Mouse (Mus musculus): ENCODE results near the gene Slc25a33.

The Slc25a33 gene

DNA sequence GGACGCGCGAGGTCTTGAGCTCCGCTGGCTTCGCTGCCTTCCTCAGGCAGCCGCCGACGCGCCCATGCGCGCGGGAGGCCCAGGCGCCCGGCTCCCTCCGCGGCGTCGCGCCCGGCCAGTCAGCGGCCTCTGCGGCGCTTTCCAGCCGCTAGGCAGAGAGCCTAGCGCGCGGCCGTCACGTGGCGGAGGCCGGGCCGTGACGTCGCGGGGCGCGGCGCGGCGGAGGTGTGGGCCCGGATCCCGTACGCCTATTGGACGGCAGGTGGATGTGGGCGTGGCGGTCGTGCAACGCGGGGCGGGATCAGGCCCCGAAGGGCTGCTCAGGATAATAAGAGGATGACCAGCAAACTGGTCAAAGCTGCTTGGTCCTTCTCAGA lies at the start of gene Slc25a33:
Gene Slc25a33, minus strand, starts transcription at position 184 of the 377 bp plus-strand sequence.
- DNase-seq = peak; percentile 99

DNA sequence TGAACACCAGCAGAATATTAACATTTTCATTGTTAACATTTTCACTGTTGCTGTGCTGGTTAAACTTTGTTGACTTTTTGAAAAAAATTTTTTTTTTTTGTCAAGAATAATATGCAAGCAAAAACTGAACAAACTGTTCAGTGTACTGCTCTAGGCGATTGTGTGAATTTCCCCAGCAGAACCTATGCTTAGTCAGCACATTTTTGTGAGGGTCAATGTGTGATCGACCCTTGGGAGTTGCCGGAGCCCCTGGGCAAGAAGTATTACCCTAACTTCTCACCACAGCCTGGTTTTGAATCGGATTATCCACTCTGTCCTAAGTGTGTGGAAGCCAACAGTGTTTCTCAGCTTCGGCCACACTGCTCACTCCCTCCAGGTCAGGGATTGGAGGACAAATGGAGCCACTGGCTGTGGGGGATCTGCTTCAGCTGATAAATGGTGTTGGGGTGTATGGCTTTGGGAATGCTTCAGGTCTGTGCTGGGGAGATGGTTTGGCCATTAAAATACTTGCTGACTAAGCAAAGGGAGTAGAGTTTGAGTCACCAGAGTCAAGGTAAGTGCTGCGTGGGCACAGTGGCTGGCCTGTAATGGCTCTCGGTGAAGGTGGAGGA lies 48.6 kb upstream of the Slc25a33 start:
- no peak for DNase-seq

DNA sequence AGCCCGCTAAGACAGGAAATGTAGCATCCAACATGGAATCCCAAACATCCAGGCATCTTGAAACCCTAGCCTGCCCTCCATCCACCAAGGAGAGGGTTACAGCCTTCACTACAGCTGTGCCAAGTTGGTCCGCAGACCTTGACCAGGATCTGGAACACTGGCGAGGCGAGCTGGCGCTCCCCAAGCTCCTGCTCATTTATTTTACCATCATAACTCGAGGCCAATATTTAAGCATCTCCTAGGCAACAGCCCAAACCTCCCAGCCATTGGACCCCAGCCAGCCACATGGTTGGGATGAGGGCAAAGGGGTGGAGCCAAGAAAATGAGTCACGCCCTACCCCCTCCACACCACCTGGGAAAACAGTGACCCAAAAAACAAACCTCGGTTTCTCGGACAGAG lies 48.0 kb upstream of the Slc25a33 start:
- DNase-seq = peak; percentile 88

DNA sequence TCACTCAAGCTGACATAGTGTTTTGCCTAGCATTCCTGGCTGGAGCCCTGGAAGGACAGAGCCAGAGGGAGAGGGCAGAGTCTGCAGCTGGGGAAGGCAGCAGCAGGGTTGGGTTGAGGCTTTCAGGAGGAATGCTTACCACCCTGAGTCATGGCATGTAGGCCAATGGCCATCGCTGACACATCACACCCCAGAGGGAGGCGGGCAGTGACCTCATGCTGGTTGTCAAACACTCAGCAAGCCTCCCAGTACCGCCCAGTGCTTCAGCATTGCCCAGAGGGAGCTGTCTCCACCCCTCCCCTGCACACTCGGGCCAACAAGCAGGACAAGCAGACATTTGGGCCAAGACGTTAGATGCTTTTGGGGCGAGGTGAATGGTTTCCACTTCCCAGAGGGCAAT lies 46.5 kb upstream of the Slc25a33 start:
- no peak for DNase-seq

DNA sequence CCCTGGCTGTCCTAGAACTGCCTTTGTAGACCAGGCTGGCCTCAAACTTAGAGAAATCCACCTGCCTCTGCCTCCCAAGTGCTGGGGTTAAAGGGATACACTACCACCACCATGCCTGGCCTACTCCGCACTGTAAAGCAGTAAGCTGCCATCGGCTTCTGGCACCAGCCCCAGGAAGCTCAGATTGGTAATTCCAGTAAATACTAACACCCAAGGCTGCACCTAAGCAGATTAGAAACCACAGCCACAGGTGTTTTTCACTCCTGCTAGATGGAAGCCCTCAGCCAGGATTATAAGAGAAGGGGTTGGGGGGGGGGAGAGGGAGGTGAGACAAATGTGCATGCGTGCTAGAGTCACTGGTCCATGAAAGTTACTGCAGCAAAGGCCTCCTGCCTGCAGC lies 45.1 kb upstream of the Slc25a33 start:
- no peak for DNase-seq

DNA sequence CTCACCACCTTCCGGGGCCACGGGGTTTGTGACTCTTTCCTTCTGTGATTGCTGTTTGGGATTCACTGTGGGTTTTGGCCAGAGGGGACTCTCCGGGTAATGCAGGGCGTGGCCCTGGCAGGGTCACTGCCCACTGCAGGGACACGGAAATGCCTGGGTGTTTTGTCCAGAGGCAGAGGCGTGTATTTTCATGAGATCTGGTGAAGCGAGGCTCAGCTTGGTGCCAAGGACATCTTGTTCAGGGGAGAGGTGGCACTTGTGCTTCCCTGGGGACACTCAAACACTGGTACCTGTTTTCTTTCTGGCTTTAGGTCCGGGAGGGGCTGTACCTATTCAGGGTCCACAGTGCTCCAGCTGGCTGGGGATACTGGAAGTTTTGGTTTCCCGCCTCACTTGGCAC lies 42.5 kb upstream of the Slc25a33 start:
- no peak for DNase-seq

DNA sequence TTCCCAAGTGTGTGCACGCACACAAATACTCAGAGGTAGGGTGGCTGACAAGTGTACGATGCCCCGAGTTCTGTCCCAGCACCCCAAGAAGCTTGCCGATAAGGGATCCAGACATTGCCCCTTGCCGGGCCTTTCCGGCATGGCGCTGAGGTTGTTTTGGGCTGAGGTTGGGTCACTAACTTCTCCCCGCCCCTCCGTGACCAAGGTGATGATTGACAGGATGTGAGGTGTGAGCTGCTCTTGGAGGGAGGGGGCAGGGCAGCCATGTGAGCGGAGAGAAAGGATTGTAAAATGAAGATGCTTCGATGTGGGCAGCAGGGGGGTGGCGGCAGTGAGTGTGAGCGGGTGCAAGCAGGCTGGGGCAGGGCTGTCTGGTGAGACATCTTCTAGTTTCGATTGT lies 41.5 kb upstream of the Slc25a33 start:
- no peak for DNase-seq

DNA sequence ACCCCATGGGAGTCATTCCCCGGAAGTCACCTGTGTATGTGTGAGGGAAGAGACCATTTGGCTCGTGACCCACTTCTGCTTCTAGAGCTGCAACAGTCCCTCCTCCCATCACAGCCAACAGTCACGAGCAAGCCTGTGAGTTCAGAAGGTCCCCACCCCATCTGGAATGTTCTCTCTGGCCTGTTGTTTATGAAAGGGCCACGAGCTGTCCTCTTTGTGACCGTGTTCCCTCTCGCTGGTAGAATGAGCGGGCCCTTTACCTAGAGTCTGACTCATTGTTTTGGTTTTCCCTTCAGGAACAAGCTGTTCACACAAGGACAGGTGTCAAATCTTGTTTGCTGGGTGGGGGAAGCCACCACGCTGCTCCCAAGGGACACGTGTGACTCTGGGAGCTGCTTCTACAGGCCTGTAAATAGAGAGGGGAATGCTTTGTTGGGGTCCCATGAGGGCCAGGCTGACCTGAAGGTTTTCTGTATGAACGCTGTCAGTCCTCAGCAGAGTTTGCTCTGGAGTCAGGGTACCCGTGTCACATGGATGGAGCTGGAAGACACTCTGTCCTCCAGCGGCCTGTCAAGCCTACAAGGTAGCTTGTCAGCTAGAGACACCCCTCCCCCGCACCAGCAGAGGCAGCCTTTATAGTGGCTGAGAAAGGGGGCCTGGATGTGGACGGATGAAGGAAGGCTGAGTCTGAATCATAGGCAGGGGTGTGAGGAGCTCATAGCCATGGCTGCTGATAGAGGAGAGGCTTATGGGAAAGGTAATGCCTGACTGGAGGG lies 39.5 kb upstream of the Slc25a33 start:
- no peak for DNase-seq

DNA sequence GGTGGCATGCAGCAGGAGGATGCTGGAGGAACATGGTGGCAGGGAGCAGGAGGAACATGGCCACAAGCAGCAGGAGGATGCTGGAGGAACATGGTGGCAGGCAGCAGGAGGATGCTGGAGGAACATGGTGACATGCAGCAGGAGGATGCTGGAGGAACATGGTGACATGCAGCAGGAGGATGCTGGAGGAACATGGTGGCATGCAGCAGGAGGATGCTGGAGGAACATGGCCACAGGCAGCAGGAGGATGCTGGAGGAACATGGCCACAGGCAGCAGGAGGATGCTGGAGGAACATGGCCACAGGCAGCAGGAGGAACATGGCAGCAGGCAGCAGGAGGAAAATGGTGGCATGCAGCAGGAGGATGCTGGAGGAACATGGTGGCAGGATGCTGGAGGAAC lies 36.3 kb upstream of the Slc25a33 start:
- peak; percentile 51 to 56 for DNase-seq

DNA sequence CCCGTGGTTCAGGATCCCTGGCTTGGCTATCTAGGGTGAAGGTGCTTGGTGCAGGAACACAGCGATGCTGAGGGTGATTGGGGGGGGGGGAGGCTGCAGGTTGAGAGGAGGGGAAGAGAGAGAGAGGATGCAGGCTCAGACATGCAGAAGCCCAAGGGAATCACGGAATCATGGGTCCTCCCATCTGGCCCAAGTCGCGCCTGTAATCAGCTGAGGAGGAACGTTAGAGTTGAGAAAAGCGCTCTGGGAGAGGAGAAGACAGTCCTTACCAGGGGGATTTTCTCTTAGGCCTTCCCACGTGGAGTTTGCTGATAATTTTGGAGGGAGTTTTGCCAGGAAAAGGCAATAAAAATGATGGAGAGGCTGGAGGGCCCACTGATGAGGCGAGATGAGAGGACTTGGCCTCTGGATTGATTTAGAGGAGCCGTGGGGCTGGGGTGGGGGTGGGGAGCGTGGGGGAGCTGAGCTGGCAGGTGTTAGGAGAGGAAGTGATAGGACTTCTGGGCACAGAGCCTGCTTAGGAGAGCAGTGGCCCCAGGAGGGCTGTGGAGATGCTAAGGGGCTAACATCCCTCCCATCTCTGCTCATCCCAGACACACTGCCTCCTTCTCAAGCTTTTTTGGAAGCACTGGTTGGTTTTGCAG lies 34.6 kb upstream of the Slc25a33 start:
- DNase-seq = no peak

DNA sequence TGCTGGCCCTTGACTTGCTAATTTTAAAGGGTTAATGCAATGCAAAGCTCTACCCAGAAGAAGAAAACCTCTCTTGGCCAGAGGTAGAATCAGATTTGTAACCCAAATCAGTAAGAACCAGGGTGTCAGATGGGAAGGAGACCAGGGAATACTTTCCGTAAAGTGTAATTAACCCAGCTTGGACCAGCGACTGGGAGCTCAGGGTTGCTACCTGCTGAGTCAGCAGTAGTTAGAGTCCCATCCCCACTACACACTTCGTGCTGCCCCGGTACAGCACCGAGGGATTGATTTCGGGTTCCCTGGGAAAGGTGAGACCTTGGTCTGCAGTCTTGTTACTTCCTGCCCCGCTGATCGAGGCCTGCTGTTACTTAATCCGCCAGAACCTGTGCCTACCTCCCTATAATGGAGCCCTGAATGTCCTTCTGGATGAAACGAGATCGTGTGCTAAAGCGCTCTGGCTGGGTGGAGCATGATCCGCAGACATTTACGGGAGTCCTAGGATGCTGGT lies 34.0 kb upstream of the Slc25a33 start:
- no peak for DNase-seq

DNA sequence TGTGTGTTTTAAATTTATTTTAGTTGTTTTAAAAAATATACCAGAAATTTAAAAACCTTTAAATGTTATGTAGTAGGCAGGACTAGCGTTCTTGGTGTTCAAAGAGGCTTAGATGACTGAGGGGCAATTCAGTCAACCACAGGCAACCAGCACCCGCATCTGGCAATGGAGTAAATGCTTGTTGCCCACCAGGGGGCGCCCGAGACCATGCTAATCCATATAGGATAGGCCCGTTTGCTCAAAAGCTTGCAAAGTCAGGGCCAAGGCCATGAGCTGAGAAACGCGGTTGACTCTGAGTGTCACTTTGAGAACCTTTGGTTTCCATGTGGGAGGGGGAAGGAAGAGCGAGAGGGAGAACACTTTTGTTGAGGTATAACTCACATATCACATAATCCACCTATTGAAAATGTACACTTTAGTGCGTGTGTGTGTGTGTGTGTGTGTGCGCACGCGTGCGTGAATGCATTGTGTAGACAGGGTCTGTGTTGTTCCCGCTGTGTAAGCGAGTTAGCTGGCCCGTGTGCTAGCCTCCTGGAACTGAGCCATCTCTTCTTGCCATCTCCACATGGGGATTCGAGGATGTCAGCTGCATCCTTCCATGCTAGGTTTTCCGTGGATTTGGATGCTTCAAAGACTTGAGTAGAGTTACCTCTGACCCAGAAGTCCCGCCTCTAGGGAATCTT lies 32.8 kb upstream of the Slc25a33 start:
- peak; percentile 98 to 99 for DNase-seq

DNA sequence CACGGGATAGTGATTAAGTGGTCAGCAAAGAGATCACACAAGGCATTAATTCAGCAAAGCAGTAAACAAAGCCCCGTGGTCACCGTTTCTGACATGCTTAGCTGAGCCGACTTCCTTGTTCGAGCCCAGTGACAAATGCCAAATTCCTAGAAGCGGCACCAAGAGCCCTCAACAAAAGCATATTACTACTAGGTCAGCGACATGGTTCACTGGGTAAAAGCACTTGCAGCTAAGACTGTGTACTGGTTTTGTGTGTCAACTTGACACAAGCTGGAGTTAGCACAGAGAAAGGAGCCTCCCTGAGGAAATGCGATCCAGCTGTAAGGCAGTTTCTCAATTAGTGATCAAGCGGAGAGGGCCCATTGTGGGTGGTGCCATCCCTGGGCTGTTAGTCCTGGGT lies 28.2 kb upstream of the Slc25a33 start:
- no peak for DNase-seq

DNA sequence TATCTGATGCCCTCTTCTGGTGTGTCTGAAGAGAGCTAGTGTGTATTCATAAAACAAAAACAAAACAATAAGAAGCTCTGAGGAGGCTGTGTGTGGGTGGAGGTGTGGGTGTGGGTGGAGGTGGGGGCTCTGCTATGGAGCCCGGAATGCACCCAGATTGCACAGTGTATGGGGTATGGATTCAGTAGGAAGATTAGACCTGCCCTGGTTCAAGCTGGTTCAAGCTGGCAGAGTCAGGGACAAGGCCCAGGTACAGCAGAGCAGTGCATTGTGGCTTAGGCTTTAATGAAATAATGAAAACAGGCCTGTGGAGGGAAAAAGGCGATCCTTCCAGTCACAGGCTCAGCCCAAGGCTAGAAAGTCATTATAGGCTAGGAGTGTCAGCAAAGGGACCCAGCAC lies 26.5 kb upstream of the Slc25a33 start:
- DNase-seq = no peak

DNA sequence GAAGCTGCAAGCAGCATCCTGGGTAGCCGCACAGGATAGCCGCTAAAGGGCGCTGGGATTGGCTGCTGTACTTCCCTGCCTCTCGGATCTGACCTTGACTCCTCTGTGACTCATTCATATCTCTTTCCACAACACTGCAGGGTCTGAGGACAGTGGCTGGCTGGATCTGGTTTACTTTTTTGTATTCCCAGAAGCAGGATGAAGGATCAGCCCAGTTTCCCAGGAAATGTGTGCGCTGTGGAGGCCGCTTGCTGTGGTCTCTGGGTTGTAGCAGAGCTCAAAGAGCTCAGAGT lies 26.0 kb upstream of the Slc25a33 start:
- DNase-seq = no peak

DNA sequence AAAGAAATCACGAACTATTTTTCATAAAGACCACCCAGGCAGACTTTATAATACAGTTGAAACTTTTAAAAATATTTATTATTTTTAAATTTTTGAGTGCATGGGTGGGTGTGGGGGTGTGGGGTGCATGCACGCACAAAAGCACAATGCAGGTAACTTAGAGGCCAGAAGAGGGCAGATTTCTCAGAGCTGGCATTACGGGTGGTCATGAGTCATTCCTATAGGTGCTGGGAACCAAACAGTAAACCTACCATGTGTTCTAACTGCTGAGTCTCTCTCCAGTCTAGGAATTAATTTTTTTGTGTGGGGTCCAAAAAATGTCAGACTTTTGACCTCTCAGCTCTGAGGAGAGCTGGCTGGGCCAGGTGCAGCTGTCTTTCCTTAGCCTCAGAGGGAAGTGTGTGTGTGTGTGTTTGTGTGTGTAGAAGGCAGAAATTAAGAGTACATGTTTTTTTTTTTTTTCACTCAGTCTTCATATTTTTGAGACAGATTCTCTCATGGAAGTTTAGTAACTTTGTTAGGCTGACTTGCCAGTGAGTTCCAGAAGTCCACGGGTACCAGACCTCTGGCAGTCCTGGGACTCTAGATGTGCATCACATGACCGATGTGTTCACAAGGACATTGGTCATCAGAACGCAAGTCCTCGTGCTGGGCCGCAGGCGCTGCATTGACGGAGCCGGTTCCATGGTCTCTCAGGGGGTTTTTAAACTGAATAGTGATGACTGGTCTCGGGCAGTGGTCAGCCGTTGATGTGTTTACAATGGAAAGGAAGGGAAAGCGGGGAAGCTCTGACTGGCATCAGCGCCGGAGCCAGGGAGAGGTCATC lies 25.5 kb upstream of the Slc25a33 start:
- DNase-seq = no peak

DNA sequence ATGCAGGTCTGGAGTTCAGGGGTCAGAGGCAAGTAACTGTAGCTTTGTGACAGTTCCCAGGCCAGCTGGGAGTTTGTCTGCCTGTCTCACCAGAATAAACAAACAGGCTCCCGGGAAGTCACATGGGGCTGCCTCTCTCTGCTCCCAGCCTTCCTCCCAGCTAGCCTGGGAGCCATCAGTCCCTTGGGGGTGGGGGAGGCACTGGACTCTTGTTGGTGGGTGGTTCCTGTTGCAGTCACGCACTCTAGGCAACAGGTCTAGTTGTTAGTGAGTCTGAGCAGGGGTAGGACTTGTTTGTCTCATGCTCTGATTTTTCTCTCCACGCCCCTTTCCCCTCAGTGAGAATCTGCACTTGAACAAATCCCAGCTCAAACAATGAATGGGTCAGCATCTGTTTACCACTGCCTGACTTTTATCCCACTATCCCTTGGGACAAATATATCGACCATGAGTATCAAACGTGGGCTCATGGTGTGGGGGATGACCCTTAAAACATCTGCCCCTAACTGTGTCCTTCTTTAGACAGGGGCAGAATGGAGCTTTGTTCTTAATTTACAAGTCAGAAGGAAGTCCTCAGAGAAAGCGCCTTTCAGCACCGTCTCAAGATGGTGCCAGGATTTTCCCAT lies 24.7 kb upstream of the Slc25a33 start:
- DNase-seq = no peak

DNA sequence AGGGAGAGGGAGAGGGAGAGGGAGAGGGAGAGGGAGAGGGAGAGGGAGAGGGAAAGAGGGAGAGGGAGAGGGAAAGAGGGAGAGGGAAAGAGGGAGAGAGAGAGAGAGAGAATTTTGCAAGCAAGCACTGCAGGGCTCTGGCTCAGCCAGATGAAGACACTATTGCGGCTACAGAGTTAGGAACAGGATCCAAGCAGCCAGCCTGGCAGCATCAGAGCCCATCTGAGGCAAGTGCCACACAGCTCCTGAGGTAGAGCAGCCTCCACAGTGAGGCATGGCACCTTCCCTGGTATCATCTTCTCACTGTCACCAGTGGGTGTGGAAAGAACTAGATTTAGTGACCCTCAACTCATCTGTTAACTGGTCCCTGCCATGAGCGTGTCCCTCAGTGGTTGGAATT lies 24.0 kb upstream of the Slc25a33 start:
- DNase-seq = no peak

DNA sequence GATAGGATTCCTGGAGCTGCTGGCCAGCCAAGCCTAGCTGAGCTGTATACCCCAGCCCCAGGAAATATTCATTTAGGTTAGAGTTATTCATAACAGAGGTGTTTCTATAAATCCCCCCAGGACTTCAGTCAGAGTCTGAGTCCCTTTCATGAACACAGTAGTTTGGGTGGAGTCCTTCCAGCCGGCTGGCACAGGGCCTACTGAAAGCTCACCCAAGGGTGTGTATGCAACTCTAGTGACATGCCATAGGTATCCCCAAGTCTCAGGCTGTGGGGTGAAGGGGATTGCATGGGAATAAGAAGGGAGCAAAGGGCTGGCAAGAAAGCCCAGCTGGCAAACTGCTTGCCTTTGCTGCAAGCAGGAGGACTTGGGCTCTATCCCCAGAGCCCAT lies 23.1 kb upstream of the Slc25a33 start:
- DNase-seq = no peak

DNA sequence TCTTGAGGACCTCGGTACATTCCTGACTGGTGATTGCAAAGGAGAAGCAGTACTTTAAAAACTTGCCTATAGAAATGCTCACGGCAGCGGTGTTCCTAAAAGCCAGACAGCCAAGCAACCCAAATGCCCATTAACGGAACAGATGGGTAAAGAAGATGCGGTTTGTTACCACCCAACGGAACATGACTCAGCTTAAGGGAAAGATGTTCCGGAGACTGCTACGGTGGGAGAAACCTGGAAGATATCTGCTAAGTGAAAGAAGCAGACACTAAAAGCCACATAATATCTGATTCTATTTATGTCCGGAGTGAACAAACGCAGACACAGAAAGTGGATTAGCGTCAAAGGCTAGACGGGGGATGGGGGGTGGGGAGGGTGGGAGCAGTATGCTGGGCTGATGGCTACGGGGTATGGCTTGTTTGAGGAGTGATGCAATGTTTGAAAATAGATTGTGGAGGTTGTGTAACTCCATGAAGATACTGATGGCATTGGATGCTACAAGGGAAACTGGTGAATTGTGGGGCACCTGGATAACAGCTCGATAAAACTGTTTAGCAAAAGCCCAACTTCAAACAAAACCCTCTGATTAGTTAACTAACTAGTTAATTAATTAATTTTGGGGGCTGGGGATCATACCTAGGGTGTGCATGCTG lies 22.6 kb upstream of the Slc25a33 start:
- no peak for DNase-seq

DNA sequence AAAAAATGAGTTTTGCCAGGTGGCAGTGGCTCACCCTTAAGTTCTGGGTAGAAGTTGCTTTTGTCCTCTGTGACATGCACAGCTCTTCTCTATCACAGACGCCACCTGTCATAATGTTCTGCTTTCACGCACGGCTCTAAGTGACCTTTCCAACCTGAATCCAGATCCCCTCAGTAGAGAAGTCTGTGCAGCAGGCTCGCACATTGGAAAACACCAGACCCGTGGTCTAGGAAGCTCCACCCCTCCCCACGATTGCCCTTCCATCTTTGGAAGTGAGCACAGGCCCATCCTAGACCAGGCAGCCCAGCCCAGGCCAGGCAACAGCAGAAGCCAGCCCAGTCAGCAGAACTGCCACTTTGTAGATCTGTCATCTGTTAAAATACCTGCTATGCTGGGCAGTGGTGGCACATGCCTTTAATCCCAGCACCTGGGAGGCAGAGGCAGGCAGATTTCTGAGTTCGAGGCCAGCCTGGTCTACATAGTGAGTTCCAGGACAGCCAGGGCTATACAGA lies 20.9 kb upstream of the Slc25a33 start:
- no peak for DNase-seq

DNA sequence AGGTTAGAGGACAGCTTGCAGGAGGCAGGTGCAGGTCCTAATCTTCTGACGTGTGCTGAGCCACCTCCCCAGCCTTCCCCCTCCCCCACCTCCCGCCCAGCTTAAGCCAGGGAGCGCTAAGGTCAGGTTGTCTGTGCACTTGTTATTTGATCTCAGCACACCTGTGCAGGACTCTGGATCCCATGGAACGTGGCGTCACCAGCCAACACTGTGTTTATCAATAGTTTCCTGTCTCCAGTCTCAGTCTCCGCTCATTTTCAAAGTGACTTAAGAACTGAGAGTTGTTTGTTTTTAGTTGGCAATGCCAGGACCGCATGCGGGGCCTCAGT lies 19.9 kb upstream of the Slc25a33 start:
- DNase-seq = no peak

Measured in cerebellum, postnatal 10 days (tissue).